Mouse (Mus musculus) retina, adult 2 months (tissue): ENCODE data around the gene Eps8.
"Not testable (repeated sequence)": the region's sequence is repeated elsewhere in the genome, so short reads cannot be mapped to it uniquely, and the experiment has no call there.

Experiments used
- DNase-seq: peaks from one replicate; pipeline ENCODE4 v3.0.0-alpha.2; 2012; ENCODE audit warnings: low read depth, low spot score

The Eps8 gene

GRCm38 (mm10) chr6:137514872-137515271, 139.8 kb downstream of the Eps8 start:
- DNase-seq = no peak

GRCm38 (mm10) chr6:137512753-137513152, 141.9 kb downstream of the Eps8 start:
- no peak for DNase-seq

GRCm38 (mm10) chr6:137509341-137510045, 145.2 kb downstream of the Eps8 start:
- DNase-seq = no peak

GRCm38 (mm10) chr6:137508936-137509335, 145.7 kb downstream of the Eps8 start:
- no peak for DNase-seq

- DNase-seq = no peak
These were observed 148.1 kb downstream of the Eps8 start for GRCm38 (mm10) chr6:137506563-137506962.

- DNase-seq = no peak
These were observed 149.0 kb downstream of the Eps8 start for GRCm38 (mm10) chr6:137505555-137506227.

GRCm38 (mm10) chr6:137504052-137504451, 150.6 kb downstream of the Eps8 start:
- DNase-seq = no peak

- no peak for DNase-seq
These were observed 151.2 kb downstream of the Eps8 start for GRCm38 (mm10) chr6:137503462-137503861.

GRCm38 (mm10) chr6:137503009-137503408, 151.7 kb downstream of the Eps8 start:
- DNase-seq = no peak

GRCm38 (mm10) chr6:137498781-137499180, 155.9 kb downstream of the Eps8 start:
- no peak for DNase-seq

GRCm38 (mm10) chr6:137497208-137497835, 157.4 kb downstream of the Eps8 start:
- no peak for DNase-seq

- no peak for DNase-seq
These were observed 158.1 kb downstream of the Eps8 start for GRCm38 (mm10) chr6:137496562-137496961.

GRCm38 (mm10) chr6:137495233-137495632, 159.4 kb downstream of the Eps8 start:
- DNase-seq = no peak

GRCm38 (mm10) chr6:137494801-137495200, 159.9 kb downstream of the Eps8 start:
- DNase-seq = no peak

GRCm38 (mm10) chr6:137494136-137494475, 160.6 kb downstream of the Eps8 start:
- no peak for DNase-seq

GRCm38 (mm10) chr6:137493211-137494135, 161.2 kb downstream of the Eps8 start:
- DNase-seq = no peak

GRCm38 (mm10) chr6:137492582-137492981, 162.1 kb downstream of the Eps8 start:
- no peak for DNase-seq

GRCm38 (mm10) chr6:137491659-137492058, 163.0 kb downstream of the Eps8 start:
- DNase-seq = no peak

GRCm38 (mm10) chr6:137490115-137490514, 164.6 kb downstream of the Eps8 start:
- no peak for DNase-seq

- DNase-seq = no peak
These were observed 167.2 kb downstream of the Eps8 start for GRCm38 (mm10) chr6:137487443-137487842.

- DNase-seq = no peak
These were observed 171.8 kb downstream of the Eps8 start for GRCm38 (mm10) chr6:137482891-137483290.

GRCm38 (mm10) chr6:137475695-137476094, 179.0 kb downstream of the Eps8 start:
- not testable (repeated sequence) for DNase-seq
